Mouse (Mus musculus): Measurements from ENCODE around the gene Zfp13.
A peak's percentile ranks its signal among the peaks of the same experiment; 100 is the strongest.
"Not testable (repeated sequence)": the region's sequence is repeated elsewhere in the genome, so short reads cannot be mapped to it uniquely, and the experiment has no call there.

The Zfp13 gene

DNA sequence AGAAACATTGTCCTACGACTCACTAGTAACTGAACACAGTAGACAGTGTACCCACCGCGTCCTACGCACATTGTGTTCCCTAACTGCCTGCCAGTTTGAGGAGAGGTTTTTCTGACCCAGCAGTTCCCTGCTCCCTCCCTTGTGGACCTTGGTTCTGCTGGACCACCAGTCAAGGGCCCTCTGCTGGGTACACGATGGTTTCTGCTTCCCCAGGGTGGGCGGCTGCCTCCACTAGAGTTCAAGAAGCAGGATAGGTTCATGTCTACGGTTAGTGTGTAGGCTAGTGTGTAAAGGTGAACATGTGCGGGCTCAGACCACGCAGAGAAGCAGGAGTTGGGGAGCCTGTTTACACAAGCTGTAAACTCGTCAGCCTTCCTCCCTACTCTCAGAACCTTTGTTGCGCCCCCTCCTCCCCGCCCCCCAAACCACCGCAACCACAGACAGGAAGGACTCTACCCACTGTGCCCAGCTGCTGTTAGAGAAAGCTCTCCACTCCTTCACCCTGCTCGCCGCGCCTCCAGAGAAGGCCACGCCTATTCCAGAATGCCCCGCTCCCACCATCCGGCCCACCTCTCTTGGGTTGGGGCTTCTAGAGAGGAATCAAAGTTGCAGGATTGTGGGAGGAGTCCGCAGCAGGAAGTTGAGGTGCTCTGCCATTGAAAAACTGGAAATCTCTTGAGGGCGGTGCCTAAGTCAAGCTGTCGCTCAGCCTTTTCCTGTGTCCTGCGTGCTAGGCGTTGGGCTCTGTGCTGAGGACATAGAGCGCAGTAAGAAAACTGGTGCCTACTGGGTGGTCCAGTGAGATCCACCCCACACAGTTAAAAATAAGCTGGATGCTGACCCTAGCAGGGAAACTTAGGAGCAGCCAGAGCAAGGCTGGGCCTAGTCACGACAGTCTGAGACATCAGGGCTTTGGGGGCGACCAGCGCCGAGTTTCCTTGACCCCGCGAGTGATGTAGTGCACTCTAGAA is at the start of gene Zfp13:
TSS of gene Zfp13 (minus strand) at position 906 of the 971 bp plus-strand sequence.
- peak; percentile 91 for DNase-seq (ENCODE audit: extremely low spot score)

DNA sequence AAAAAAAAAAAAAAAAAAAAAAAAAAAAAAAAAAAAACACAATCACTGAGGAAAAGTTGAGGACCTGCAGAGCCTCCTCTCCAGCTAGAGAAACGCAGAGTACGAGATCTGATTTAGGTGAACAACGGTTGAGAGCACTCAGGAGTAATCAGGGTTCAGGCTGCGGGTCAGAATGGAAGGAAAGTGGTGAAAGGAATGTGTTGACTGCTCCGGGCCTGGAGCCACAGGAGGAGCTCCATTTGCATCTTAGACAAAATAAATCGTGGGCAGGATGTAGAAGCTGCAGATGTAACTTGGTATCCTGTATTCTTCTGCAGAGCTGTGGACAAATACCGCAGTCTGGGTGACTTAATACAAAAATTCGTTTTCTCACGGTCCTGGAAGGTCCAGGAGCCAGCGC is 46.6 kb upstream of the Zfp13 start:
- no peak for DNase-seq (ENCODE audit: extremely low spot score)

DNA sequence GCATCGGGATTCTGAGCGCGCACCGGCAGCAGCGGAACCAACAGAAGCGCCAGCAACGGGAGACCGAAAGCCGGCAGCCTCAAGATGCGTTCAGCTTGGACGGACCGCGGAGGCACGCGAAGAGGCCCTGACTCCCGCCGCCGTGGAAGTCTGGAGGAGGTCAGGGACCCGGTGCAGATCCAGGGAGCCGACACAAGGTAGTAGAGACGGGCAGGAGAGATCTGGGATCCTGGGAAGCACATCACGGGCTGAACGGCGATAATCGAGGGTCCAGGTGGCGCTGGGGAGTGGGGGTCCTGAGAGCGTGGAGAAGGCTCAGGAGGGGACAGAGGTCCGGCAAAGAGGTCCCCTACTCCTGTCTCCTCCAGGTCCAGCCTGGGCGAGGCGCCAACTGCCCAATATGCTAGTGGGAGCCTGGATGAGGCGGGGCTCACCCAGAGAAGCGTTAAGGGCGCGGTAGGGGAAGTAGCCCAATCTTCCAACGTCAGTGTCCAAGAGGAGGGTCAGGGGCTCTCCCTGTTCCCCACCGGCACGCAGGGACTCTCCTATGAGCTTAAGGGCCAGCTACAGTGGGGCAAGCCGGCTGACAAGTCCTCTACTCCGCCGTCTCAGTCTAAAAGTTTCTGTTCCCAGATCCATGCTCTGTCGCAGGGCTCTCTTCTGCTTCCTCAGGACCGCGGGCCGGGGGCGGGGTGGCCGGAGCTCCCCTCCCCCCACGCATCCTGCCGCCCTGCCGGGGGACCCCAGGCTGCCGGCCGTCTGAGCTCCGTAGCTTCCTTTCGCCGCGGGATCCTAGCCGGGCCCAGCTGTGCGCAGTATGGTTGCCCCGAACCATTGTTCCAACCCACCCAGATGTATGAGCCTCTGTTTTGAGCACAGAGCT is 45.6 kb upstream of the Zfp13 start, which contains the start of gene Mmp25:
TSS of gene Mmp25 (minus strand) at position 665 of the 883 bp plus-strand sequence.
- peak; percentile 60 for DNase-seq (ENCODE audit: extremely low spot score)

DNA sequence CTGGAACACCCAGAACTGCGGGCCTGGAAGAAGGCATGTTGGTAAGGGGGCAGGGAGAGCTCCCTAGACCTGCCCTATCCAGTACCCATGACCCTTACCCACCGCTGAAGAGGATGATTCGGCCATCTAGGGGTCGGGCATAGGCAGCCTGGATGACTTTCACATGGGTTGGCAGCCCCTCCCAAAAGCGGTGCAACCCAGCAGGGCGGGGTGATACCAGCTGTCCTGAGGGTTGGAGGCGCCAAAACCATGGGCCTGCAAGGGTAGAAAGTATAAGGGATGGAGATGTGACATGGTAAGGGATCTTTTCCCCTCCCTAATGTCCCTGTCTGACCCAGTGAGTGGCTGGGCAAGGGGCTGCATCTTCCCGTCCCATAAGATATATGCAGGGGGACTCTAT is 32.0 kb upstream of the Zfp13 start:
- DNase-seq (ENCODE audit: extremely low spot score) = no peak

DNA sequence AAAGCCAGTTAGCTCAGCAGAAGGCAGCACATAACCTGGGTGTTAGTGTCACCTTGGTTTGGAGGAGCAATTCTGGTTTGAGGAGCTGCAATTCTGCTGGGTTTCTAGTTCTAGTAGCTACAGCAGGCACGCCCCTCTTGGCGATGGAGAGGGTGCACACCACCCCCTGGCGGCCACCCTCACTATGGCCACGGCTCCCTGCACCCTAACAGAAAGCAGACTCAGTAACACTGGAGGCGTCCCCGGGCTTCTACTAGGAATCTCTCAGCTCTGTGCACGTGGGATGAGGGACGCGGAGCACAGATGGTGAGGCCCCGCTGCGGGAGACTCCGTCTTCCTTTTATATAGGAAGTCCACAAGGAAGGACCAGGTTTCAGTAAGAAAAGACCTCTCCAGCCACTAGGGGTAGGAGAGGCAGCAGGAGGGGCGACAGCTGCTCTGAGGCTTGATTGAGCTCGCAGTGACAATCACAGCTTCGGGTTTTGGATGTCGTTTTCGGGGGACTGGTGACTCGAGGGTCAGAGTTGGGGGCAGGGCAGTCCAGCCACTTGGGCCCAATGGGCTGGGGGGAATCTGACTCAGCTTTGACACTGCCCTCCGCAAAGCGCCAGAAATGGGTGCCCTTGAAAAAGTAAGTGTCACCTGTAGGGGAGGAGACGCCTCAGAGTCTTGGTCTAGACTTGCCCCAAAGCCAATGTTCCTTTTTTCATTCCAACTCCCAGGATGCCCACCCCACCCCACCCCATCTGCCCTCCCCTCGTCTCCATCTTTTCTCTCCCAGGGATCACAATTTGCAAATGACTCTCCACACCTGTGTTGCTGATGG is 31.1 kb upstream of the Zfp13 start:
- peak; percentile 81 for DNase-seq (ENCODE audit: extremely low spot score)

DNA sequence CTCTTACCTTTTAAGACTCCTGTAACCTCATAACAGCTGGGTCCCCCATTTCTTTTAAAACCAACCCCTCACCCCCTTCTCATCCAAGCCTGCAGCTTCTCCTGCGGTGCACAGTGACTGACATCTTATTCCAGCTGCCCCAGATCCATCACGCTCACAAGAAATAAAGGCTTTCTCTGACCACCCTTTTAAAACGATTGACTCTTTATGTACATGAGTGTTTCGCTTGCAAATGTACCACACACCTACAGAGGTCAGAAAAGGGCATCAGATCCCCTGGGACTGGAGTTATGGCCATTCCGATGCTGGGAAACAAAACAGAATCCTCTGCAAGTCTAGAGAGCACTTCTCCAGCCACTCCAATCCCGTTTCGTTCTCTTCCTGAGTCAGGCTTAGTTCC is 28.5 kb upstream of the Zfp13 start:
- DNase-seq (ENCODE audit: extremely low spot score) = no peak

DNA sequence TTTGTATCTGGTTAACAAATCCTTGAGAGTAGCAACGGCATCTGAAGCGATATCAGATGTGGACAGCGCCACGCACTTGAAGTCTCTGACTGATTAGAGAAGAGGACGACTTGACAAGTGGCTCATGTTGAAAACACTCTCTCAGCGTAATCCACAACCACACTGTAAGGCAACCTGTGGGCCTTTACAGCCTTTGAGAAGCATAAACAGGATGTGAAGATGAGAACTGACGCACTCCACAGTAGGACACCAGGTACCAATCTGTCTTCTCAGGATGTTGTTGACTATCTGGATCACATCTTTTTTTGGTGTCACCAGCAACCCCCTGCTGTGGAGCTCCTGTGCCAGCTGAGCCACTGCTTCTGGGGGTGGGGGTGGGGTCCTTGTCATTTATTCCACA is 21.1 kb upstream of the Zfp13 start:
- DNase-seq (ENCODE audit: extremely low spot score) = no peak

DNA sequence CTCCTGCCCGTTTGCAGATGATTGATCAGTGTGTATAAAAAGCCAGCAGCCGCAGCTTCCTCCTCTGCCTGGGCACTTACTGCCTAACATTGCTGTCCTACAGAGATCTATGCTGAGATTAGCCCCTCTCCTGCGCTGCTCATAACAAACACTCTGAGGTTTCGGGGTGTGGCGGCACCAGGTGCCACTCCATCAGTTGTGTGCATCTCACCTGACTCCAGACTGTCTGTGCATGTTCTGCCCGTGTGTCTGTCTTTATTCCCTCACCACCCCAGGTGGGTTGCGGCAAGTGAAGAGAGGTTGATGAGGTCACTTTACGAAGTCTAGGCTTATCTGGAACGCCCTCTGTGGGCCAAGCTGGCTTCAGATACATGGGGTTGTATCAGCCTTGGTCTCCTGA is 17.8 kb upstream of the Zfp13 start:
- no peak for DNase-seq (ENCODE audit: extremely low spot score)

DNA sequence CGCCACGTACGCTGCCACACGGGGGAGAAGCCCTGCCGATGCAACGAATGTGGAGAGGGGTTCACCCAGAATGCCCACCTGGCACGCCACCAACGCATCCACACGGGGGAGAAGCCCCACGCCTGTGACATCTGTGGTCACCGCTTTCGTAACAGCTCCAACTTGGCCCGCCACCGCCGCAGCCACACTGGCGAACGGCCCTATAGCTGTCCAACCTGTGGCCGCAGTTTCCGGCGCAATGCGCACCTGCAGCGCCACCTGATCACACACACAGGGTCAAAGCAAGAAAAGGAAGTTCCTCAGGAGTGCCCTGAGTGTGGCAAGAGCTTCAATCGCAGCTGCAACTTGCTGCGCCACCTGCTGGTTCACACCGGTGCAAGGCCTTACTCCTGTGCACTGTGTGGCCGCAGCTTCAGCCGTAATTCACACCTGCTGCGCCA is 11.1 kb upstream of the Zfp13 start:
- DNase-seq (ENCODE audit: extremely low spot score) = no peak

DNA sequence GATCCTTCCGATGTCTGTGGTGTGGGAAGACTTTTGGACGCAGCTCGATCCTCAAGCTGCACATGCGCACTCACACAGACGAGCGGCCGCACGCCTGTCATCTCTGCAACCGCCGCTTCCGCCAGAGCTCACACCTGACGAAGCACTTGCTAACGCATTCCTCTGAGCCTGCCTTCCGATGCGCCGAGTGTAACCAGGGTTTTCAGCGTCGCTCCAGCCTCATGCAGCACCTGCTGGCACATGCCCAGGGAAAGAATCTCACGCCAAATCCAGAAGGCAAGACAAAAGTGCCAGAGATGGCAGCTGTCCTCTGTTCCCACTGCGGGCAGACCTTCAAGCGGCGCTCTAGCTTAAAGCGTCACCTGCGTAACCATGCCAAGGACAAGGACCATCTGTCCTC is 10.3 kb upstream of the Zfp13 start:
- no peak for DNase-seq (ENCODE audit: extremely low spot score)

DNA sequence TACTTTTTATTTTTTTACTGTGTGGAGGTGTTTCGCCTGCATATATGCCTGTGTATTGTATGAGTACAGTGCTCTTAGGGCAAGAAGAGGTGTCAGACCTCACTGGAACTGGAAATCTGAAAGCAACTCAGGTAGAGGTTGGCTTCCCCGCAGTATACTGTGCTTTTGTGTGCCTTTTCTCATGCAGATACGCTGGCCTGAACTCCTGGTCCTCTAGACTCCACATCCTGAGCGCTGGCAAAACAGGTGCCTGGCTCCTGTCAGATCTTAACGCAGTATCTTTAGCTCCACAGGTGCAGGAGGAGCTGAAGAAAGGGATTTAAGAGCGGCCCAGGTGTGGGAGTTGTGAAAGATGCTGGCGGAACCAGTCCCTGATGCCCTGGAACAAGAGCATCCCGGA is 5.9 kb upstream of the Zfp13 start:
- DNase-seq (ENCODE audit: extremely low spot score) = no peak

DNA sequence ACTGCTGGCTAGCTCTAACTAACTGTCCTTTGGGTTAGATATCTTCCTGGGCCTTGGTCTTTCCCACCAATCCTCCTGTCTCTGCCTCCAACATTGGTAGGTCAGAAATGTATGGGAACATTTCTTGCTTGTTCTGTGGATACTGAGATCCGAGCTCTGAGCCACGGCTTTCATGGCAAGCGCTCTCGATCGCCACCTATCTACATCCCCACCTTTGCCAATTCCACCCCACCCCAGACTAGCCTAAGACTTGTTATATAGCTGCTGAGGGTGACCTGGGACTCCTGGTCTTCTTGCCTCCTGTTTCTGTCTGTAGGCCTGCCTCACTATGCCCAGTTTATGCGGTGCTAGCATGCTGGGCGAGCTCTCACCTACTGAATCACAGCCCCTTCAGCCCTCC is 5.1 kb upstream of the Zfp13 start:
- DNase-seq (ENCODE audit: extremely low spot score) = no peak

DNA sequence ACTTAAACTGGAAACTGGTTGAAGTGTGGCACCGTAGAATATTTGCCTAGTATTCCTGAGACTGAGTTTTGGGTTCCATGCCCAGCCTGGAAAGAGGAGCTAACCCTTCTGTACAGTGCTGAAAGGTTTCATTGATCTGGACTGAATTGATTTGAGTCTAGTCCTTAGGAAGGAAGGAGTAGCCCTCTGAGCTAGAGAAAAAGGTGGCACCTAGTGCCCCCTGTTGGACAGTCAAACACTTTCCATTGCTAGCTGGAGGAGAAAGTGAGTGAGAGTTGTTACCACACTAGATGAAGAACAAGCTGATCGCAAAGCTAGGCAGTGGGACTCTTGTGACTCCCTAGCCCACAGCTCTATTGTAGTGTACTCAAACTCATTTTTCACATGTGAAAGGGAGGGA is 4.3 kb upstream of the Zfp13 start:
- DNase-seq (ENCODE audit: extremely low spot score) = peak; percentile 42

DNA sequence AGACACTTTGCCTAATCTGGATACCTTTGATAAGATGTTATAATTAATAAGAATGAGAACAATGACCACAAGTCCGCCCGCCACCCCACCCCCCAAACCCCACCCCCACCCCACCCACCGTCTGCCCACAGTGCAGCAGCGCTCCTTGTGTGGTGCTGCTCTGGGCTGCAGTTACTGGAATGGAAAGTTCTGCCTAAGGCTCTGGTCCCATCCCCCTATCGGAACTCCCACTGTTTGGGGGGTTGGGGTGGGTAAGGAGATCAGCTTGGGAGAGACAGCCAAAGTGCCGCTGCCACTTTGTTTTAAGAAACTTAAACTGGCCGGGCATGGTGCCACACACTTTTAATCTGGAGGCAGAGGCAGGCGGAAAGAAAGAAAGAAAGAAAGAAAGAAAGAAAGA is 3.8 kb upstream of the Zfp13 start:
- no peak for DNase-seq (ENCODE audit: extremely low spot score)

DNA sequence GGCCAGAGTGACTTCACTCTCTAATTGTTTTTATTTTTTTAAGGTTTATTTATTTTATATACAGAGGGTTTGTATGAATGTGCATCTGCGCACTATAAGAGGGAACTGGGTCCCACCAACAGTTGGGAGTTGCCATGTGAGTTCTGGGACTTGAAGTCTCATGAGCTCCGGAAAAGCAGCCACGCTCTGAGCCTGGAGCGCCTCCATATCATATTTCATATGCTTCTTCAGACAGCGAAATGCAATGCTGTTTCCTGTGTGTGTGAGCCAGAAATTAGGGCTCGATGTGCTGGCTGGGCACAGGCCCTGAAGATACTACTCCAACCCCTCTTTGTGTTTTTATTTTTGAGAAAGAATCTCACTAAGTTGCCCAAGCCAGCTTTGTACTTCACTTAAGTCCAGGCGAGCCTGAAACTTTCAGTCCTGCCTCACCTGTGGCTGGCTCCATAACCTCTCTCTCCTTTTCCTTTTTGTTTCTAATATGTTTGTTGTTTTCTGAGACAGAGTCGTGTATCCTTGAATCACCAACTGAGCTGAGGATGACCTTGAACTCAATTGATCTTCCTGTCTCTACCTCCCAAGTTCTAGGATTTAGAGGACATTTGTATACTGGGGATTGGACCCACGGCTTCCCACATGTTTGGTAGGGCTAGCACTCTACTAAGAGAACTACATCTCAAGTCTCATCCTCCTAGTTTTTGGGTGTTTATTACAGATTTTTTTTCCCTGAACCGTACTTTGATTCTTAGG is 2.7 kb upstream of the Zfp13 start:
- no peak for DNase-seq (ENCODE audit: extremely low spot score)

DNA sequence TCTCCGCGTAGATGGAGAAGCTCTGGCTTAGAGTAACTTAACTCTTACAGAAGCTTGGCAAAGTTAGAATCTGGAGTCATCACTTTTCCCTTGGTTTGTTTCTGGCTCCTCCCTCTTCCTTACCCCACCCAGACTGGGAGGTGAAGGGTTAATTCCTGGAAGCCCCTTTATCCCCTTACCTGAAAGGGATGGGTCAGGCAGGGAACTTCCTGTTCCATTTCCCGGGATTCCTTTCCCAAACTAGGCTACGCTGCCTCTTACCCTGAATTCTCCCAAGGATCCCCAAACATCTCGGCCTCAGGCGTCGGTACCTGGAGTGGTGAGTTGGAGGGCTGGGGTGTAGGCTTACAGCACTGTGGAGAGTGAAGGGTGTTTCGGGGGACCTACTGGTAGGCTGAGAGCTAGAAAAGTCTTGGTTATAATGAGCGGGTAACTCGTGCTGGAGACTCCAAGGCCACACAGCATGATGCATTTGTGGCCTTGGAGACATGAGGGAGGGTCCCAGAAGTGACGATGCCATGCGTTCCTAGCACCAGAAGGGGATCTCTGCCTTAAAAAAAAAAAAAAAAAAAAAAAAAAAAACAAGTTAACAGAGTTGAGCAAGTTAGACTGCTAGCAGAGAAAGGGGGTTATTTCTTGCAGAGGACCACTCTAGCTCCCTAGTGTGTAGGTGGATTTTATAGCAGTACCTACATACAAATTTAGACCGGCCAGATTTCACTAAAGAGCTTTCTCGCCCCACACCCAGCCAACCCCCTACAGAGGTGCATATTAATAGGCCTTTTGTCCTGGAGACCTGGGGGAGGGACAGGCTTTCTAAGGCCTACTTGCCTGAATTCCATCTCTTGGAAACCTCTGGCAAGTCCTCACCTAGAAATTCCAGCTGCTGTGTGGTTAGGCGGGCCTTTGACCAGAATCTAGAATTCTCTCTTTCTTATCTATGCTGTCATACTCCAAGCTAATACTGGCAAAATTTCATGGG is 1.6 kb upstream of the Zfp13 start, which contains the start of gene Zscan10:
TSS of gene Zscan10 (plus strand) at position 216 of the 982 bp plus-strand sequence.
- no peak for DNase-seq (ENCODE audit: extremely low spot score)

DNA sequence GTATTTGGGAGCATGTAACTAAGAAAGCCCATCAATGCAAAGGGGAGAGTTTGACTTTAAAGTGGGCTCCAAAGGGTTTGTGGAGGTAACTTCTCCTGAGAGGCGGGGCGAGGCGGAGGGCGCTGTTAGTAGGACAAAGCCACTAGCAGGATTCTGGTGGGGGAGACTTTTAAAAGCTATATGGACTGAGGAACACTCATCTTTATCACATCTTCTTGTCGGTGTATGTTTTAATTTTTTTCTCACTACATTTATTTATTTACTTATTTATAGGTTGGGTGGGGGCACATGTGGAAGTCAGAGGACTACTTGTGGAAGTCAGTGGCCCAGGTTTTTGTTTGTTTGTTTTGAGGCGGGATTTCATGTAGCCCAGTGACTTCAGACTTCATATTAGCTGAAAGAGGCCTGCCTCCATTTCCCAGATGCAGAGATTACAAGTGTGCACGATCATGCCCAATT is 347 bp upstream of the Zfp13 start:
- DNase-seq (ENCODE audit: extremely low spot score) = no peak

DNA sequence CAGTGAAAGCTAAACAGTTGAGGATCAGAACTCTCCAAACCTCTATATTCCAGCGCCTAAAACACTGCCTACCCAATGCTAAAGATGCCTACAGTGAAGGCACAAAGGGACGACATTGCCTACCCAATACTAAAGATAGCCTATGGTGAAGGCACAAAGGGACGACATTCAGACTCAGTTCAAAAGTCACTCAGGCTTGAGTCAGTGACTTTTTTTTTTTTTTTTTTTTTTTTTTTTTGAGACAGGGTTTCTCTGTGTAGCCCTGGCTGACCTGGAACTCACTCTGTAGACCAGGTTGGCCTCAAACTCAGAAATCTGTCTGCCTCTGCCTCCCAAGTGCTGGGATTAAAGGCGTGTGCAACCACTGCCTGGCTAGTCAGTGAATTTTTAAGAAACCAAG is 4.1 kb downstream of the Zfp13 start:
- not testable (repeated sequence) for DNase-seq (ENCODE audit: extremely low spot score)

DNA sequence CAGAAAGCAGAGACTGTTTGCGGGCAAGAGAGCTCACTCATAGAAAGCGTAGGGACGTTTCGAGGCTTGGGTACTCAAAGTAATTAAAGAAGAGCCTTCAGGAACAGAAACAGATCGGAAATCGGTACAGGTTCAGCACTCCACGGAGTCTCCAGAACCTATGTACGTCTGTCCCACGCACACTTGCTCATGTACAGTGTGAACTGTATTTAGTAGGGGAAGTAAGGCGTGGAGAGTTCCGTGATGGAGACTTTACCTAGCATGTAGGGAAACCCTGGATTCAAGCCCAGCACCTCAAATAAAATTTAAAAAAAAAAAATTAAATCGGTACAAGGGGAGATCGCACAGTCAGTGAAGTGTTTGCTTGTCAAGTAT is 6.4 kb downstream of the Zfp13 start:
- DNase-seq (ENCODE audit: extremely low spot score) = no peak

Data from embryo, embryonic 9.5 days (tissue).